Mouse (Mus musculus) testis, postnatal 14 days (tissue): Measurements from ENCODE around the gene Zfp101.

Source experiments
- DNase-seq: peaks from one replicate; pipeline ENCODE4 v3.0.0; 2021; ENCODE audit warnings: low spot score

The Zfp101 gene

GRCm38 (mm10) chr17:33394182-33395034, at the start of gene Zfp101:
Gene Zfp101 (minus strand): TSS chr17:33394641.
- peak; percentile 87 for DNase-seq

- DNase-seq: no peak
These were observed 46.7 kb upstream of the Zfp101 start for GRCm38 (mm10) chr17:33441159-33441558.

GRCm38 (mm10) chr17:33439922-33440321, 45.5 kb upstream of the Zfp101 start:
- DNase-seq: no peak

- peak; percentile 33 for DNase-seq
These were observed 44.7 kb upstream of the Zfp101 start for GRCm38 (mm10) chr17:33439148-33439547.

- no peak for DNase-seq
These were observed 37.8 kb upstream of the Zfp101 start, which contains the start of gene Actl9 for GRCm38 (mm10) chr17:33432019-33432946. Gene Actl9 (plus strand): TSS chr17:33432896.

- DNase-seq: no peak
These were observed 2.2 kb downstream of the Zfp101 start for GRCm38 (mm10) chr17:33392271-33392670.

GRCm38 (mm10) chr17:33385705-33386104, 8.7 kb downstream of the Zfp101 start:
- DNase-seq: no peak

- no peak for DNase-seq
These were observed 21.6 kb downstream of the Zfp101 start for GRCm38 (mm10) chr17:33372795-33373194.

- peak; percentile 88 for DNase-seq
These were observed 35.7 kb downstream of the Zfp101 start, which contains the start of gene Zfp81 for GRCm38 (mm10) chr17:33358411-33359384. Gene Zfp81 (minus strand): TSS chr17:33358878.

- no peak for DNase-seq
These were observed 41.5 kb downstream of the Zfp101 start for GRCm38 (mm10) chr17:33352981-33353380.
